Mouse (Mus musculus) G1E (cell line): ENCODE data around the gene Cldn24.

ENCODE experiments used
- CTCF ChIP-seq: IDR thresholded peaks from 2 replicates; pipeline ENCODE4 v1.5.1; 2012; ENCODE audit warnings: low read depth, low read length, inconsistent platforms, mixed read lengths
- GATA1 ChIP-seq: IDR thresholded peaks from 2 replicates; pipeline ENCODE4 v1.6.1; 2012; ENCODE audit warnings: borderline replicate concordance, low read length, inconsistent platforms, mixed read lengths
- POLR2AphosphoS5 ChIP-seq: IDR thresholded peaks from 2 replicates; pipeline ENCODE4 v1.6.1; 2012; ENCODE audit warnings: low read depth, low read length, inconsistent platforms; ENCODE audit not compliant: insufficient replicate concordance

- TF ChIP-seq GATA1 (no peak), POLR2AphosphoS5 (no peak), CTCF (no peak)
Observed at GRCm38 (mm10) chr8:47847161-47847560, 25.2 kb downstream of the Cldn24 start.
